ENCODE assay signal across 8 mouse cellular contexts in genomic region chr16:97962151-97962948, GRCm38 (mm10). TPM values are rescaled to one million over a fixed set of nuclear protein-coding genes. Genes with fewer than 3 reads are reported as not detected.
DNase-seq lines count a peak whose midpoint lies in the region; ATAC-seq lines count a peak whose summit lies in the region.

Gene C2cd2, minus strand, starts transcription at chr16:97962598.
Gene Zbtb21, minus strand, starts transcription at chr16:97962622.

- H3K27me3 ChIP-seq in hindbrain, embryonic 11.5 days (ENCODE audit: control insufficient read depth, insufficient read depth, low read length), result no peaks in the 10 kb centered on the region

- peak; percentile 99 for ATAC-seq in hindbrain, embryonic 11.5 days (ENCODE audit: low FRiP score)

- under 1% methylated on average over 77 of the region's 78 CpGs for WGBS in hindbrain, embryonic 11.5 days

- H3K9ac ChIP-seq in hindbrain, embryonic 11.5 days (ENCODE audit: low read depth, low read length), result peak within 1 kb of the TSS; percentile 89

- H3K36me3 ChIP-seq in hindbrain, embryonic 11.5 days (ENCODE audit: control insufficient read depth, insufficient read depth, low read length), result no peaks in the 10 kb centered on the region

- no peaks in the 10 kb centered on the region for H3K9me3 ChIP-seq in hindbrain, embryonic 11.5 days (ENCODE audit: control insufficient read depth, low read length)

- H3K4me2 ChIP-seq in hindbrain, embryonic 11.5 days (replicated peaks; ENCODE audit: low read depth, low read length), result peak within 1 kb of the TSS; percentile 74

- peak; percentile 99 for DNase-seq in MN1 (ENCODE audit: low spot score)
- peak; percentile 98 for DNase-seq in cerebellum, adult 9-10 months
- DNase-seq in frontal cortex, adult 2 months (ENCODE audit: extremely low spot score in 1 of 2, low spot score in 1 of 2), result peak; percentile 94 to 99
- peak; percentile 97 for DNase-seq in hindbrain, embryonic 11.5 days (ENCODE audit: low spot score)
- peak; percentile 96 to 98 for DNase-seq in layer of hippocampus, postnatal 10 days (ENCODE audit: low spot score in 2 of 2)
- DNase-seq in lung, postnatal 10 days, result peak; percentile 97
- peak; percentile 97 for DNase-seq in ovary, postnatal 36 days (ENCODE audit: low spot score)
- peak; percentile 93 for DNase-seq in thymus, postnatal 25 days

- peak within 1 kb of the TSS; percentile 89 for H3K27ac ChIP-seq in hindbrain, embryonic 11.5 days (ENCODE audit: low read depth, low read length)

- H3K4me3 ChIP-seq in hindbrain, embryonic 11.5 days (ENCODE audit: low read depth, low read length), result peak within 1 kb of the TSS; percentile 86

- no peaks in the 10 kb centered on the region; the same call in 1 of the 2 replicates for H3K4me1 ChIP-seq in hindbrain, embryonic 11.5 days (replicated peaks; ENCODE audit: control insufficient read depth, insufficient read depth, low read length)

RNA-seq across cellular contexts. Expression of gene C2cd2, which starts in this region (rescaled TPM):
- 9.7 and 10.4 TPM in 2 replicates for polyA plus RNA-seq in frontal cortex, adult 2 months (2012; rRNA removed)
- 14.3 and 15.2 TPM in 2 replicates for polyA plus RNA-seq in hindbrain, embryonic 11.5 days (2014; fragmentation: Nextera tagmentation; extraction: Ambion mirVana)
- total RNA-seq in layer of hippocampus, postnatal 10 days (2021), result 10 to 100 TPM; 22.1 to 26.3 TPM

RNA-seq across cellular contexts. Expression of gene Zbtb21, which starts in this region (rescaled TPM):
- polyA plus RNA-seq in frontal cortex, adult 2 months (2012; rRNA removed), result 16.3 and 18.2 TPM in 2 replicates
- 14.0 and 15.6 TPM in 2 replicates for polyA plus RNA-seq in hindbrain, embryonic 11.5 days (2014; fragmentation: Nextera tagmentation; extraction: Ambion mirVana)
- 10 to 100 TPM; 23.9 TPM for total RNA-seq in layer of hippocampus, postnatal 10 days (2021)

Comparison
In these comparisons a context has a peak if more than half of its experiments do, and no peak if none do; other contexts are left out.
1. Peak in every context shown above with its lines: DNase-seq, ATAC-seq, H3K4me3 ChIP-seq and H3K27ac ChIP-seq.